Mouse (Mus musculus) bone marrow, adult 2 months (tissue): ENCODE measurements around the gene R3hdm2. TPM values are rescaled to one million over a fixed set of nuclear protein-coding genes. Genes with fewer than 3 reads are reported as not detected.

Experiments
- H3K27ac ChIP-seq: fragments of 200-500 bp; 2 replicates; pipeline ENCODE4 v1.5.1; 2012; ENCODE audit warnings: low read depth, mild to moderate bottlenecking, control low read depth, inconsistent platforms, low read length; ENCODE audit not compliant: control insufficient read depth, poor library complexity, insufficient read depth
- H3K4me1 ChIP-seq: fragments of 200-500 bp; 2 replicates; pipeline ENCODE4 v1.6.1; 2011; ENCODE audit warnings: low read length; ENCODE audit not compliant: control insufficient read depth, insufficient read depth
- H3K4me3 ChIP-seq: fragments of 200-500 bp; replicated peaks from 2 replicates; pipeline ENCODE3; 2011; ENCODE audit warnings: mild to moderate bottlenecking, low read depth, low read length, control low read depth; ENCODE audit not compliant: control insufficient read depth
- CTCF ChIP-seq: fragments of 200-500 bp; IDR thresholded peaks from 2 replicates; pipeline ENCODE4 v1.5.1; 2011; ENCODE audit warnings: low read length, control low read depth; ENCODE audit not compliant: control insufficient read depth, insufficient read depth
- POLR2A ChIP-seq: fragments of 200-500 bp; IDR thresholded peaks from 2 replicates; pipeline ENCODE4 v1.6.1; 2011; ENCODE audit warnings: low read depth, mild to moderate bottlenecking, control low read depth, low read length, borderline replicate concordance; ENCODE audit not compliant: control insufficient read depth
- WGBS: fragments of 180-500 bp; shearing (Covaris S2); methylation state at CpG from one replicate; pipeline ENCODE4 v1.1.7; 2018; 5-methylcytosine and 5-hydroxymethylcytosine counted together
- polyA plus RNA-seq: library from polyadenylated mRNA; stranded (reverse); fragments of >200 nt; gene quantifications from 2 replicates; pipeline ENCODE4 v1.2.4, GENCODE M21; 2011; ENCODE audit warnings: low replicate concordance; ENCODE audit not compliant: missing spikeins, insufficient read depth, insufficient read length

The R3hdm2 gene
- 59.7 and 144 TPM in 2 replicates for polyA plus RNA-seq

- peak within 1 kb of the TSS; percentile 81 for H3K27ac ChIP-seq
- TF ChIP-seq CTCF (no peak), POLR2A (peak; percentile 48; the same call in 1 of the 2 replicates)
- H3K4me3 ChIP-seq = peak within 1 kb of the TSS; percentile 91
- under 1% methylated on average over 53 of the region's 53 CpGs for WGBS
- peaks cover 2% of the 10 kb centered on the region for H3K4me1 ChIP-seq
These were observed at the start of gene R3hdm2 for GRCm38 (mm10) chr10:127380251-127380691. Gene R3hdm2, plus strand, starts transcription at chr10:127380327.

DNA sequence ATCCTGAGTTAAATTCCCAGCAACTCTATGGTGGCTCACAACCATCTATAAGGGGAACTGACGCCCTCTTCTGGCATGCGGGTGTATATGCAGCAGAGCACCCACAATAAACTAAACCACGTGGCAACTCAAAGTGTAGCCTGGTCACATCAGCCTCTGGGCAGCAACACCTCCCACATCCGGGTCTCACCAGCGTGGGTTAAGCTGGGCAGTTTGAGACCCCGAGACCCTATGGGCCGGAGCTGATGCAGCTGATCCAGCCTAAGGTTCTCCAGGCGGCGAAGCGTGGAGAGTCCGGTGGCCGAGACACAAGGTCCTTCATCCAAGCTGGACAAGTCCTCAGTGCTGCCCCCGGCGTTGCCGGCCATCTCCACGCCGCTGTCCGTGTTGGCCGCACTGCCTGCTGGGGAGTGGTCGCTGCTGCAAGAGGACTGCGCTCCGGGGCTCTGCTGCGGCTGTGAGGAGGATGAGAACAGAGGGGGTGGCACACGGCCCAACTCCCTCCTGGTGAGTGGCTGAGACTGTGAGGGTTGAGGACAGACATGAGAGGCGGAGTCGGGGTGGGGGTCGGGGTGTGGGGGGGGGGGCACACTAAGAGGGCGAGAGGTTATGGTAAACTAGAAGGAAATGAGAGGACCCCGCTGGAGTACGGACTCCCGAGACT lies 47.8 kb upstream of the R3hdm2 start:
- no peak for TF ChIP-seq POLR2A
- peak; percentile 16; the same call in 1 of the 2 replicates for TF ChIP-seq CTCF
- Histone ChIP-seq H3K27ac (no peak overlapping the region), H3K4me3 (no peak overlapping the region), H3K4me1 (no peaks in the 10 kb centered on the region)
- 46% methylated on average over 31 of the region's 31 CpGs for WGBS

- 52% methylated on average over 5 of the region's 5 CpGs for WGBS
- Histone ChIP-seq H3K4me3 (no peak overlapping the region), H3K4me1 (no peaks in the 10 kb centered on the region), H3K27ac (no peak overlapping the region)
- TF ChIP-seq CTCF = peak; percentile 19; the same call in 1 of the 2 replicates
- TF ChIP-seq POLR2A = no peak
These were observed 47.0 kb upstream of the R3hdm2 start for GRCm38 (mm10) chr10:127333152-127333551.

GRCm38 (mm10) chr10:127335271-127335670 lies 44.9 kb upstream of the R3hdm2 start:
- no peak overlapping the region for H3K27ac ChIP-seq
- WGBS = 34% methylated on average over 1 of the region's 1 CpGs
- TF ChIP-seq CTCF = no peak
- no peak overlapping the region for H3K4me3 ChIP-seq
- no peaks in the 10 kb centered on the region for H3K4me1 ChIP-seq

GRCm38 (mm10) chr10:127336952-127337351 lies 43.2 kb upstream of the R3hdm2 start:
- no peak for TF ChIP-seq POLR2A
- no peak for TF ChIP-seq CTCF
- H3K27ac ChIP-seq = no peak overlapping the region

DNA sequence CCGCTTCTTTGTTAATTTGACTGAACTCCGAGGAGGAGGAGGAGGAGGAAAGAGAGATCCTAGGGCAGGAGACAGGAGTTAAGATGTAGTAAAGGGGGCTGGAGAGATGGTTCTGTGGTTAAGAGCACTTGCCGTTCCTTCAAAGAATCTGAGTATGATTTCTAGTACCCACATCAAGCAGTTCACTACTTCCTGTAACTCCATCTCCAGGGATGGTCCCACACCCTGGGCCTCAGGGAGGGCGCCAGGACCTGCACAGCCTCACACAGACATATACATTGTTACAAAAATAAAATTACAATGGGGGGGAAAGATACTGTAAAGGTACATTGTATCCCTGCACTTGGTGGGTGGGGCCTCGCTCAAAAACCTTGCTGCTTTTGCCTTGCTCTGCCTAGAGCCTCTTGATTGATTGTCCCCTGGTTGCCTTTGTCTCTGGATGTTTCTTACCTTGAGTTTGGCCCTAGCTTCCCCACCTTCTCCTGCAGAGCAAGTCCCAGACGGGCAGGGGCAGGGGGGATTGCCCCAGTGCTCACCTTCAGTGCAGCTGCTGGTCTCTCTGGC lies 42.5 kb upstream of the R3hdm2 start:
- Histone ChIP-seq H3K4me3 (no peak overlapping the region), H3K27ac (no peak overlapping the region), H3K4me1 (no peaks in the 10 kb centered on the region)
- TF ChIP-seq POLR2A (no peak), CTCF (no peak)
- 54% methylated on average over 6 of the region's 6 CpGs for WGBS

More at GRCm38 (mm10) chr10:127336952-127337351, 43.2 kb upstream of the R3hdm2 start:
- Histone ChIP-seq H3K4me3 (no peak overlapping the region), H3K4me1 (no peaks in the 10 kb centered on the region)
- WGBS = 55% methylated on average over 5 of the region's 5 CpGs

DNA sequence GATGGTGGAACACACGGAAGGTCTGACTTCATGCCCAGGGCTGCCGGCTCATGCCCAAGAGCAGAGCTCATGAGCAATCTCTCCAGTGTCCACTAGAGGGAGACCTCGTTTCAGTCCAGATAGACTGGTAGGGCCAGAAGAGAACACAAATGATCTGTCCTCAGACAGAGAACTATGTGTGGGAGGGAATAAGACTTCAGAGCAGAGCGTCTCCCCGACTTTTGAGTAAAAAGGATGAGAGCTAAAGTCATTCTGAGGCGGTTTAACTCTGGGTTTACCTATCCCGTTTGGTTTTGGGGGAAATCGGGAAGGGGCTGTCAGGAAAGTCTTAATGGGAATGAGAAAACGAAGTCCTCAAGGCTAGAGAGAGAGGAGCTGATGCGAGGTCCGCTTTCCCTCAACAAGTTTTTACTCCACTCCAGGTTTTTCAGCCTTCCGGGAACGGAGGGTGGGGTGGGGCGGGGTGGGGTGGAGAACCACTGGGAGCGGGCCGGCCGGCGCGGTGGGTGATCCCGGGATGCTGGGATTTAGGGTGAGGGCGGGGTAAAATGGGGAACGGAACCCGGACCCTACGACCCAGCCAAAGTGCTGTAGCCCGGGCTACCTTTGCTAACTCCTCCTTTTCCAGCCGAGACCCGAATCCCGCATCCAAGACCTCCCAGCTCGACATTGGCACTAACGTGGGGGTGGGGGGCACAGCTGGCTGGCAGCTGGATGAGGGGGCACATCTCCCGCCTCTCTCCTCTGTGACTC lies 41.0 kb upstream of the R3hdm2 start:
- Histone ChIP-seq H3K4me1 (no peaks in the 10 kb centered on the region), H3K4me3 (no peak overlapping the region), H3K27ac (no peak overlapping the region)
- WGBS = 2% methylated on average over 31 of the region's 31 CpGs
- TF ChIP-seq CTCF (peak; percentile 85), POLR2A (no peak)
